Mouse (Mus musculus) forebrain, embryonic 10.5 days (tissue): ENCODE measurements around the gene 5031439G07Rik. TPM values are rescaled to one million over a fixed set of nuclear protein-coding genes. Genes with fewer than 3 reads are reported as not detected.

ENCODE experiments used
- DNase-seq: peaks from one replicate; pipeline ENCODE4 v3.0.0-alpha.2; 2017; ENCODE audit warnings: low spot score; ENCODE audit errors: extremely low spot score
- H3K27ac ChIP-seq: fragments of 300-500 bp; sonication (generic); 2 replicates; pipeline ENCODE4 v1.5.1; 2016; ENCODE audit warnings: mild to moderate bottlenecking
- H3K27me3 ChIP-seq: fragments of 300-500 bp; sonication (generic); 2 replicates; pipeline ENCODE4 v1.6.1; 2016; ENCODE audit warnings: mild to moderate bottlenecking; ENCODE audit not compliant: poor library complexity, severe bottlenecking
- H3K36me3 ChIP-seq: fragments of 300-500 bp; sonication (generic); replicated peaks from 2 replicates; pipeline ENCODE4 v1.6.1; 2016; ENCODE audit warnings: mild to moderate bottlenecking, moderate library complexity
- H3K4me1 ChIP-seq: fragments of 300-500 bp; sonication (generic); 2 replicates; pipeline ENCODE4 v1.6.1; 2016
- H3K4me3 ChIP-seq: fragments of 300-500 bp; sonication (generic); 2 replicates; pipeline ENCODE4 v1.5.1; 2016; ENCODE audit warnings: mild to moderate bottlenecking, moderate library complexity
- H3K9me3 ChIP-seq: fragments of 300-500 bp; sonication (generic); 2 replicates; pipeline ENCODE4 v1.6.1; 2016; ENCODE audit warnings: mild to moderate bottlenecking, moderate library complexity
- WGBS: fragments of 180-500 bp; shearing (Covaris S2); methylation state at CpG from one replicate; pipeline ENCODE4 v1.1.7; 2016; 5-methylcytosine and 5-hydroxymethylcytosine counted together
- polyA plus RNA-seq: library from polyadenylated mRNA; unstranded; fragments of >200 nt; fragmentation: Nextera tagmentation; extraction: Ambion mirVana; gene quantifications from 2 replicates; pipeline ENCODE4 v1.2.1, GENCODE M21; 2016

5031439G07Rik gene
- polyA plus RNA-seq, 1 experiment from 2014 or later: 9.8 TPM

DNA sequence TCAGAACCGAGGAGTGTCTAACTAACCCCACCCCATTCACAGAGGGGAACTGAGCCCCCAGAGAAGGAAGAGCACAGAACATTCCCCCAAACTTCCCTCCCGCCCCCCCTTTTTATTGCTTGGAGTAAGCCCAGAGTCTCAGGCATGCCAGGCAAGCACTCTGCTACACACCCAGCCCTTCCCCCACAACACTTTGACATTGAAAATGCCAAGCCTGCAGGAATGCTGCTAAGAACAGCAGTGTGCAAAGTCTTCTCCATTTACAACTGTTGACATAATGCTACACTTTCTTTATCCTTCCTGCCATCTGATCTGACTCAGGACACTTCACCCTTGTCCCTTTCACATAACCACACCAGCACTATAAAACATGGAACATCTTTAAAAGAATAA lies 24.3 kb upstream of the 5031439G07Rik start:
- Histone ChIP-seq H3K4me3 (no peak overlapping the region), H3K9me3 (no peaks in the 10 kb centered on the region), H3K4me1 (peaks cover 29% of the 10 kb centered on the region), H3K36me3 (no peaks in the 10 kb centered on the region), H3K27ac (no peak overlapping the region), H3K27me3 (peaks cover 36% of the 10 kb centered on the region)
- no peak for DNase-seq
- 47% methylated on average over 2 of the region's 2 CpGs for WGBS

DNA sequence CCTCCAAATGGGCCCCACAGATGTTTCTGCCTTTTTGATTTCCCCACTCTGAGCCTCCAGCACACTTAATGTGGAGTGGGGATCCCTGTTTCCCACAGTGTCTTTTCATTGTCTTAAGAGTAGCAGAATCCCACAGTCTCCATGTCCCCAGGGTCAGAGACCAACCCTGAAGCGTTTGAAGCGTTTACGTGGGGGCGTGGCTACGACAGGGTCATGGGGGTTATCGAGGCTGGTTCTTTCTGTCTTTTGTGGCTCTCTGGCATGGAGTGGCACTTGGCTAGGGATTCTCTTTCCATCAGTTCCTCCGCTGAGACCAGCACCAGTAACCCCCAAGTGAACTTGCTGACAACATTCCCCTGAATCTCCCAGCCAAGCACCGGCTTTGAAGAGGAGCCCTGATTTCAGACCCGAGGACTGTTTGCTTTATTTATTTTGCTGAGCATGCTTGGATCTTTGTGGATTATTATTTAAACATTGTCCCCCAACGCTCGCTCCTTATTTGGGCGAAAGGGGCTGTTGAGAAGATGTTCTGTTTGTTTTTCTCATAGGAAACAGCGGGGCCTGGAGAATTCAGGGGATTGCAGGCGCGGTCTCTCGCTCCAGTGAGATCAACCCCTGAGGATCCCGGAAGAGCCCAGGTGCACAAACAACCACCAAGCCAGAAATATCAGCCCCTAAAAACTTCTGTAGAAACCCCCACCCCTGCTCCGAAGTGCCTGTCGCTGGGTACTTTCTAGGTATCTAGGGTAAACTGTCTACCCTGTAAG lies 23.7 kb upstream of the 5031439G07Rik start:
- 45% methylated on average over 19 of the region's 19 CpGs for WGBS
- no peak overlapping the region for H3K4me3 ChIP-seq
- H3K27me3 ChIP-seq: peaks cover 30% of the 10 kb centered on the region
- H3K36me3 ChIP-seq: no peaks in the 10 kb centered on the region
- no peaks in the 10 kb centered on the region for H3K9me3 ChIP-seq
- H3K4me1 ChIP-seq: peaks cover 28% of the 10 kb centered on the region
- DNase-seq: no peak
- H3K27ac ChIP-seq: no peak overlapping the region

DNA sequence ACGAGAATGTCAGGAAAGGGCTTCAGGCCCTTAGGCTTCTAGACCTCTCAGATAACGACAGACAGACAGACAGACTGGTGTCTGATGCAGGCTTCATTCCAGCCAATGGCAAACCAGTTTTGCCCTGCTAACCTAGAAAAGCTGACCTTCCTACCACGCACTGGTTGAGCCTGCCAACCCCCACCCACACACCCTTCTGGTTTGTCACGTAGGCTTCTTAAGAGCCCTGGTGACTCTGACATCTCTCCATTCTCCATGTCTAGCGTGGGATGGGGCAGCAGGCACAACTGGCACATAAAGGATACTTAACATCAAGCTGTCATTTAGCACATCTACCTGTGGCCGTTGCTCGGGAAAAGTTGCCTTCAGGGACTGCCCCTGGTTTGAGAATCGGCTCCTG lies 21.3 kb upstream of the 5031439G07Rik start:
- WGBS: 86% methylated on average over 8 of the region's 8 CpGs
- no peak for DNase-seq
- Histone ChIP-seq H3K36me3 (no peaks in the 10 kb centered on the region), H3K9me3 (no peaks in the 10 kb centered on the region), H3K27ac (no peak overlapping the region), H3K4me3 (no peak overlapping the region), H3K4me1 (peaks cover 25% of the 10 kb centered on the region), H3K27me3 (peaks cover 14% of the 10 kb centered on the region; the same call in 1 of the 2 replicates)

- 19% methylated on average over 29 of the region's 29 CpGs for WGBS
- no peaks in the 10 kb centered on the region for H3K9me3 ChIP-seq
- H3K27me3 ChIP-seq: peaks cover 46% of the 10 kb centered on the region
- H3K36me3 ChIP-seq: no peaks in the 10 kb centered on the region
- no peak overlapping the region for H3K27ac ChIP-seq
- peak; percentile 71 for DNase-seq
- no peak overlapping the region for H3K4me3 ChIP-seq
- peaks cover 5% of the 10 kb centered on the region; the same call in 1 of the 2 replicates for H3K4me1 ChIP-seq
Measured at GRCm38 (mm10) chr15:85000984-85001982, 12.9 kb upstream of the 5031439G07Rik start.

- no peak overlapping the region for H3K4me3 ChIP-seq
- no peak overlapping the region for H3K27ac ChIP-seq
- H3K36me3 ChIP-seq: no peaks in the 10 kb centered on the region
- H3K27me3 ChIP-seq: peaks cover 46% of the 10 kb centered on the region
- WGBS: 72% methylated on average over 7 of the region's 7 CpGs
- no peaks in the 10 kb centered on the region for H3K9me3 ChIP-seq
- no peak for DNase-seq
- H3K4me1 ChIP-seq: peaks cover 15% of the 10 kb centered on the region
Measured at GRCm38 (mm10) chr15:84999911-85000310, 11.6 kb upstream of the 5031439G07Rik start.

- no peaks in the 10 kb centered on the region for H3K36me3 ChIP-seq
- H3K4me1 ChIP-seq: peaks cover 20% of the 10 kb centered on the region
- no peak for DNase-seq
- H3K27ac ChIP-seq: no peak overlapping the region
- no peak overlapping the region for H3K4me3 ChIP-seq
- 74% methylated on average over 14 of the region's 14 CpGs for WGBS
- H3K27me3 ChIP-seq: peaks cover 52% of the 10 kb centered on the region
- no peaks in the 10 kb centered on the region for H3K9me3 ChIP-seq
Measured at GRCm38 (mm10) chr15:84997768-84998454, 9.6 kb upstream of the 5031439G07Rik start.

DNA sequence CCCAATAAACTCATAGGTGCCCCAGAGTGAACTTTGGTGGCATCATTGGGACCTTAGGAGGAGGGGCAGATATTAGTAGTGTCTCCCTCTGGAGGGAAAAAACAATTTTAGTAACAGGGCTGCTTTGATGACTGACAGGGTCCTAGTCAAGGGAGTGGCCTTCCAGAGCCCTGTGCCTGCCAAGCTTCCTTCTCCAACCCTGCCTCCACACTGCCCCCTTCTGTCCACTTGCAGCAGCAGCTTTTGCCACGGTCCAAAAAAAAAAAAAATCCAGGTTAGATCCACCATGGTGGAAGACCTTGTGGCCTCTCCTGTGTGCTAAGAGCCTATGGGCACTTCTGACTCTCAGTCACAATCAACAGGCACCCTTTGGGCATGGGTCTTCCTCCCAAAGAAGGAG lies 7.6 kb upstream of the 5031439G07Rik start:
- peak; percentile 49 for DNase-seq
- Histone ChIP-seq H3K4me1 (peaks cover 15% of the 10 kb centered on the region), H3K9me3 (no peaks in the 10 kb centered on the region), H3K36me3 (no peaks in the 10 kb centered on the region), H3K27me3 (peaks cover 42% of the 10 kb centered on the region), H3K4me3 (no peak overlapping the region), H3K27ac (no peak overlapping the region)
- 10% methylated on average over 1 of the region's 1 CpGs for whole genome bisulfite sequencing

DNA sequence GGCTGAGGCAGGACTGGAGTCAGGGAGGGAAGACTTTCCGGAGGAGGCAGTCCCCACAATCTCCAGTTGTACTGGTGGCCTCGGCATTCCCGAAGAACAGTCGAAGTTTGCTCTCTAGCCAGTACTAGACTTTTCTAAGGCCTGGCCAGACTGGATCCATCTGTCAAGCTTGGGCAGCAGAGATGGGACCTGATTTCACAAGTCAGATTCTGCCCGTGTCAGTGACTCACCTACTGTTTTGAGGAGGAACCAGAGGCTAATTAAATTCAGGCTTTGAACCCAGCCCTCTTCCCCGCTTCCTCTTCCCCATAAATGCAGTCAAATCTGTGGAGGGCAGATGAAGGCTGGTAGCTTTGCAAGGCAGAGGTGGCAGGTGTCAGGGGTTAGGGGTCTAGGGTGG lies 6.7 kb upstream of the 5031439G07Rik start:
- DNase-seq: no peak
- 49% methylated on average over 6 of the region's 6 CpGs for WGBS

GRCm38 (mm10) chr15:84994498-84994897 lies 6.1 kb upstream of the 5031439G07Rik start:
- H3K4me3 ChIP-seq: no peak overlapping the region
- no peak overlapping the region for H3K27ac ChIP-seq
- peaks cover 45% of the 10 kb centered on the region for H3K27me3 ChIP-seq
- peaks cover 15% of the 10 kb centered on the region for H3K4me1 ChIP-seq
- no peak for DNase-seq
- H3K36me3 ChIP-seq: no peaks in the 10 kb centered on the region
- 47% methylated on average over 6 of the region's 6 CpGs for WGBS
- no peaks in the 10 kb centered on the region for H3K9me3 ChIP-seq

More for the DNA sequence above, 6.7 kb upstream of the 5031439G07Rik start:
- Histone ChIP-seq H3K9me3 (no peaks in the 10 kb centered on the region), H3K36me3 (no peaks in the 10 kb centered on the region), H3K27ac (no peak overlapping the region), H3K27me3 (peaks cover 40% of the 10 kb centered on the region), H3K4me1 (peaks cover 15% of the 10 kb centered on the region), H3K4me3 (no peak overlapping the region)

GRCm38 (mm10) chr15:84989771-84990170 lies 1.4 kb upstream of the 5031439G07Rik start:
- WGBS: 69% methylated on average over 7 of the region's 7 CpGs
- H3K9me3 ChIP-seq: no peaks in the 10 kb centered on the region
- DNase-seq: no peak
- no peak overlapping the region for H3K4me3 ChIP-seq
- H3K36me3 ChIP-seq: peaks cover 4% of the 10 kb centered on the region; the same call in 1 of the 2 replicates
- H3K4me1 ChIP-seq: peaks cover 40% of the 10 kb centered on the region
- H3K27ac ChIP-seq: no peak overlapping the region
- peaks cover 43% of the 10 kb centered on the region for H3K27me3 ChIP-seq

- H3K9me3 ChIP-seq: no peaks in the 10 kb centered on the region
- H3K4me1 ChIP-seq: peaks cover 37% of the 10 kb centered on the region
- 74% methylated on average over 3 of the region's 3 CpGs for WGBS
- no peak overlapping the region for H3K27ac ChIP-seq
- H3K27me3 ChIP-seq: peaks cover 36% of the 10 kb centered on the region
- peaks cover 5% of the 10 kb centered on the region; the same call in 1 of the 2 replicates for H3K36me3 ChIP-seq
- no peak overlapping the region; the same call in 1 of the 2 replicates for H3K4me3 ChIP-seq
- DNase-seq: no peak
Measured at GRCm38 (mm10) chr15:84989098-84989497, 747 bp upstream of the 5031439G07Rik start.
